Mouse (Mus musculus) neural tube, embryonic 14.5 days (tissue): ENCODE results near the gene Cdkn2aip. TPM values are rescaled to one million over a fixed set of nuclear protein-coding genes. Genes with fewer than 3 reads are reported as not detected.

Experiments
- ATAC-seq: fragments of 200-750 bp; cut with Nextera tagmentation; 2 replicates; pipeline ENCODE4 v1.8.0; 2017; ENCODE audit warnings: low read depth, mild to moderate bottlenecking, moderate TSS enrichment, moderate library complexity
- H3K27ac ChIP-seq: fragments of 300-500 bp; sonication (generic); 2 replicates; pipeline ENCODE4 v1.5.1; 2014; ENCODE audit warnings: low read depth, mild to moderate bottlenecking, control low read depth, low read length, moderate library complexity, mixed read lengths
- H3K27me3 ChIP-seq: fragments of 300-500 bp; sonication (generic); 2 replicates; pipeline ENCODE4 v1.6.1; 2014; ENCODE audit warnings: low read length; ENCODE audit not compliant: control insufficient read depth, insufficient read depth
- H3K36me3 ChIP-seq: fragments of 300-500 bp; sonication (generic); 2 replicates; pipeline ENCODE4 v1.6.1; 2014; ENCODE audit warnings: low read length, mixed read lengths; ENCODE audit not compliant: control insufficient read depth, insufficient read depth
- H3K4me1 ChIP-seq: fragments of 300-500 bp; sonication (generic); 2 replicates; pipeline ENCODE4 v1.6.1; 2014; ENCODE audit warnings: low read length; ENCODE audit not compliant: control insufficient read depth, insufficient read depth
- H3K4me2 ChIP-seq: fragments of 300-500 bp; sonication (generic); 2 replicates; pipeline ENCODE4 v1.6.1; 2014; ENCODE audit warnings: mild to moderate bottlenecking, low read depth, low read length, control low read depth
- H3K4me3 ChIP-seq: fragments of 300-500 bp; sonication (generic); 2 replicates; pipeline ENCODE4 v1.5.1; 2014; ENCODE audit warnings: low read depth, low read length, control low read depth, mixed read lengths
- H3K9ac ChIP-seq: fragments of 300-500 bp; sonication (generic); replicated peaks from 2 replicates; pipeline ENCODE4 v1.6.1; 2014; ENCODE audit warnings: low read depth, mild to moderate bottlenecking, control low read depth, low read length, mixed read lengths
- H3K9me3 ChIP-seq: fragments of 300-500 bp; sonication (generic); 2 replicates; pipeline ENCODE4 v1.6.1; 2016; ENCODE audit warnings: low read length; ENCODE audit not compliant: control insufficient read depth
- WGBS: fragments of 180-500 bp; shearing (Covaris S2); extraction: QIAGEN DNeasy Blood & Tissue Kit; methylation state at CpG from one replicate; pipeline ENCODE4 v1.1.7; 2014; 5-methylcytosine and 5-hydroxymethylcytosine counted together
- polyA plus RNA-seq: library from polyadenylated mRNA; unstranded; fragments of >200 nt; fragmentation: Nextera tagmentation; extraction: Ambion mirVana; gene quantifications from 2 replicates; pipeline ENCODE4 v1.2.1, GENCODE M21; 2014

Cdkn2aip gene
- 33.6 and 35.3 TPM in 2 replicates for polyA plus RNA-seq

GRCm38 (mm10) chr8:47713761-47714745, at the start of gene Cdkn2aip:
Gene Cdkn2aip (minus strand): TSS chr8:47713932.
- Histone ChIP-seq H3K4me2 (peak within 1 kb of the TSS; percentile 76), H3K9ac (peak within 1 kb of the TSS; percentile 86), H3K27ac (peak within 1 kb of the TSS; percentile 95), H3K27me3 (no peaks in the 10 kb centered on the region), H3K36me3 (peaks cover 8% of the 10 kb centered on the region), H3K4me1 (peaks cover 11% of the 10 kb centered on the region; the same call in 1 of the 2 replicates), H3K4me3 (peak within 1 kb of the TSS; percentile 95), H3K9me3 (no peaks in the 10 kb centered on the region)
- peak; percentile 93 for ATAC-seq
- WGBS, result under 1% methylated on average over 87 of the region's 114 CpGs

GRCm38 (mm10) chr8:47763194-47763593, 49.5 kb upstream of the Cdkn2aip start:
- Histone ChIP-seq H3K27me3 (no peaks in the 10 kb centered on the region), H3K9ac (no peak overlapping the region), H3K27ac (no peak overlapping the region), H3K4me3 (no peak overlapping the region), H3K4me1 (no peaks in the 10 kb centered on the region), H3K4me2 (peak overlapping the region; percentile 4; the same call in 1 of the 2 replicates), H3K9me3 (no peaks in the 10 kb centered on the region), H3K36me3 (no peaks in the 10 kb centered on the region)
- ATAC-seq, result no peak
- 32% methylated on average over 9 of the region's 9 CpGs for WGBS

GRCm38 (mm10) chr8:47760685-47761084, 47.0 kb upstream of the Cdkn2aip start:
- no peaks in the 10 kb centered on the region for H3K36me3 ChIP-seq
- H3K4me2 ChIP-seq, result no peak overlapping the region
- H3K27me3 ChIP-seq, result no peaks in the 10 kb centered on the region
- H3K27ac ChIP-seq, result no peak overlapping the region
- no peak overlapping the region for H3K9ac ChIP-seq
- 66% methylated on average over 11 of the region's 11 CpGs for WGBS
- H3K4me1 ChIP-seq, result no peaks in the 10 kb centered on the region
- ATAC-seq, result no peak
- no peak overlapping the region for H3K4me3 ChIP-seq
- H3K9me3 ChIP-seq, result no peaks in the 10 kb centered on the region

DNA sequence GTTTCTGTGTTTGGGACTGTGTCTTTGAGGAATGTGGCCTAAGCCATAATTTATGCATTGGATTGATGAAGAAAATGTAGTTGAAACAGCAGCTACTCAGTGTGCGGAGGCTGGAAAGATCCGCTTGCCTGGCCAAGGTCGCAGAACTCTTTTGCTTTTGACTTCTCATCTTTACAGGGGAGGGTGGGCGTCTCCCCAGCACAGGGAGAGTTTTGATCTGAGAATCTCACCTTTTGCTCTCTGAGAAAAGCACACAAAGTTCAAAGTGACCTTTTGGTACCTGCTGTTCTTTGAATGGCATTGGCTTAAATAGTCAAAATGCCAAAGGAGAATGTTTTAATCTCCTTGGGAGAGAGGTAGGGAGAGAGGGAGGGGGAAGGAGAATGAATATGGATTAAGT, 46.5 kb upstream of the Cdkn2aip start:
- no peaks in the 10 kb centered on the region for H3K36me3 ChIP-seq
- ATAC-seq, result no peak
- H3K27me3 ChIP-seq, result no peaks in the 10 kb centered on the region
- 65% methylated on average over 4 of the region's 4 CpGs for WGBS
- no peaks in the 10 kb centered on the region for H3K9me3 ChIP-seq
- no peak overlapping the region for H3K4me3 ChIP-seq
- no peak overlapping the region for H3K4me2 ChIP-seq
- H3K4me1 ChIP-seq, result no peaks in the 10 kb centered on the region
- H3K9ac ChIP-seq, result no peak overlapping the region
- no peak overlapping the region for H3K27ac ChIP-seq

GRCm38 (mm10) chr8:47753121-47753520, 39.4 kb upstream of the Cdkn2aip start:
- H3K4me2 ChIP-seq, result no peak overlapping the region
- ATAC-seq, result no peak
- no peak overlapping the region for H3K27ac ChIP-seq
- no peaks in the 10 kb centered on the region for H3K27me3 ChIP-seq
- H3K9ac ChIP-seq, result no peak overlapping the region
- 95% methylated on average over 3 of the region's 3 CpGs for WGBS
- no peaks in the 10 kb centered on the region for H3K36me3 ChIP-seq
- no peaks in the 10 kb centered on the region for H3K9me3 ChIP-seq
- no peaks in the 10 kb centered on the region for H3K4me1 ChIP-seq
- no peak overlapping the region for H3K4me3 ChIP-seq

- ATAC-seq, result no peak
Measured at GRCm38 (mm10) chr8:47750096-47750495, 36.4 kb upstream of the Cdkn2aip start.

DNA sequence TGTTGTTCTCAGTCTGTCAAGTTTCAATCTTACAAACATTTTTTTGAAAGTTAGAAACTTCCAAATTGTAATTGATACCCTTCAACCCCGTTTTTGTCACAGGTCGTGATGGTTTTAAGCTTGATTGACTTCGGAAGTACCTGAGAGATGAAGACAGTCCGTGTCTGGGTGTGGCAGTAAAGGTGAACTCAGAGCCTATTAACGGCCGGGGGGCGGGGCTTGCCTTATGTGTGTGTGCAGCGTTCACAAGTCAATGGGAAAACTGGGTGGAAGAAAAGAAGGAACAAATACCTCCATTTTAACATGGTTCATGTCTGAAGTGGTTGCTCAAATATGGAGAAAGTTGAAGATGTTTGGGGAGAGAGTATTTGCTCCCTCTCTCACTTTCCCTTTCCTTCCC, 35.8 kb upstream of the Cdkn2aip start:
- Histone ChIP-seq H3K36me3 (no peaks in the 10 kb centered on the region), H3K9me3 (no peaks in the 10 kb centered on the region), H3K4me2 (no peak overlapping the region), H3K4me3 (no peak overlapping the region), H3K4me1 (no peaks in the 10 kb centered on the region), H3K9ac (no peak overlapping the region), H3K27ac (no peak overlapping the region), H3K27me3 (no peaks in the 10 kb centered on the region)
- no peak for ATAC-seq
- WGBS, result 73% methylated on average over 8 of the region's 8 CpGs

More at GRCm38 (mm10) chr8:47750096-47750495, 36.4 kb upstream of the Cdkn2aip start:
- Histone ChIP-seq H3K9ac (no peak overlapping the region), H3K4me1 (no peaks in the 10 kb centered on the region), H3K27ac (no peak overlapping the region), H3K4me3 (no peak overlapping the region), H3K4me2 (no peak overlapping the region), H3K9me3 (no peaks in the 10 kb centered on the region), H3K36me3 (no peaks in the 10 kb centered on the region), H3K27me3 (no peaks in the 10 kb centered on the region)
- WGBS, result 46% methylated on average over 14 of the region's 14 CpGs

GRCm38 (mm10) chr8:47746304-47746703, 32.6 kb upstream of the Cdkn2aip start:
- no peak overlapping the region for H3K27ac ChIP-seq
- no peaks in the 10 kb centered on the region for H3K4me1 ChIP-seq
- H3K9me3 ChIP-seq, result no peaks in the 10 kb centered on the region
- H3K4me3 ChIP-seq, result no peak overlapping the region
- no peak overlapping the region for H3K9ac ChIP-seq
- 56% methylated on average over 12 of the region's 12 CpGs for WGBS
- no peaks in the 10 kb centered on the region for H3K36me3 ChIP-seq
- no peak overlapping the region for H3K4me2 ChIP-seq
- no peaks in the 10 kb centered on the region for H3K27me3 ChIP-seq
- ATAC-seq, result no peak

- ATAC-seq, result no peak
Measured at GRCm38 (mm10) chr8:47745848-47746247, 32.1 kb upstream of the Cdkn2aip start.

More at GRCm38 (mm10) chr8:47745848-47746247, 32.1 kb upstream of the Cdkn2aip start:
- no peaks in the 10 kb centered on the region for H3K4me1 ChIP-seq
- H3K9ac ChIP-seq, result no peak overlapping the region
- no peak overlapping the region for H3K4me2 ChIP-seq
- 14% methylated on average over 6 of the region's 6 CpGs for WGBS
- no peaks in the 10 kb centered on the region for H3K27me3 ChIP-seq
- no peaks in the 10 kb centered on the region for H3K36me3 ChIP-seq
- no peak overlapping the region for H3K4me3 ChIP-seq
- no peak overlapping the region for H3K27ac ChIP-seq
- no peaks in the 10 kb centered on the region for H3K9me3 ChIP-seq
